Mouse (Mus musculus) intestine, embryonic 16.5 days (tissue): Measurements from ENCODE around the gene Gm813. TPM values are rescaled to one million over a fixed set of nuclear protein-coding genes. Genes with fewer than 3 reads are reported as not detected.

Source experiments
- ATAC-seq: fragments of 200-750 bp; cut with Nextera tagmentation; 2 replicates; pipeline ENCODE4 v1.8.0; 2017; ENCODE audit warnings: moderate TSS enrichment, moderate library complexity
- H3K27ac ChIP-seq: fragments of 300-500 bp; sonication (generic); 2 replicates; pipeline ENCODE4 v1.5.1; 2014; ENCODE audit warnings: mild to moderate bottlenecking, low read length
- H3K27me3 ChIP-seq: fragments of 300-500 bp; sonication (generic); replicated peaks from 2 replicates; pipeline ENCODE4 v1.6.1; 2014; ENCODE audit warnings: low read length, control low read depth, mixed read lengths; ENCODE audit not compliant: control insufficient read depth, insufficient read depth
- H3K36me3 ChIP-seq: fragments of 300-500 bp; sonication (generic); 2 replicates; pipeline ENCODE4 v1.6.1; 2014; ENCODE audit warnings: low read length, control low read depth; ENCODE audit not compliant: control insufficient read depth, insufficient read depth
- H3K4me1 ChIP-seq: fragments of 300-500 bp; sonication (generic); 2 replicates; pipeline ENCODE4 v1.6.1; 2014; ENCODE audit warnings: low read length, control low read depth, mixed read lengths; ENCODE audit not compliant: control insufficient read depth, insufficient read depth
- H3K4me2 ChIP-seq: fragments of 300-500 bp; sonication (generic); 2 replicates; pipeline ENCODE4 v1.6.1; 2014; ENCODE audit warnings: low read depth, low read length, control low read depth
- H3K4me3 ChIP-seq: fragments of 300-500 bp; sonication (generic); 2 replicates; pipeline ENCODE4 v1.5.1; 2014; ENCODE audit warnings: mild to moderate bottlenecking, low read length
- H3K9ac ChIP-seq: fragments of 300-500 bp; sonication (generic); 2 replicates; pipeline ENCODE4 v1.6.1; 2014; ENCODE audit warnings: low read depth, low read length
- H3K9me3 ChIP-seq: fragments of 300-500 bp; sonication (generic); 2 replicates; pipeline ENCODE4 v1.6.1; 2016; ENCODE audit warnings: low read length, control low read depth; ENCODE audit not compliant: control insufficient read depth
- WGBS: fragments of 180-500 bp; shearing (Covaris S2); extraction: QIAGEN DNeasy Blood & Tissue Kit; methylation state at CpG from one replicate; pipeline ENCODE4 v1.1.7; 2014; 5-methylcytosine and 5-hydroxymethylcytosine counted together
- polyA plus RNA-seq: library from polyadenylated mRNA; unstranded; fragments of >200 nt; fragmentation: Nextera tagmentation; extraction: Ambion mirVana; gene quantifications from 2 replicates; pipeline ENCODE4 v1.2.1, GENCODE M21; 2015

Gene Gm813
- polyA plus RNA-seq, 1 experiment from 2014 or later, result not detected

- no peak overlapping the region for H3K4me3 ChIP-seq
- no peak for ATAC-seq
- H3K4me2 ChIP-seq, result no peak overlapping the region
- H3K27me3 ChIP-seq, result no peaks in the 10 kb centered on the region
- H3K27ac ChIP-seq, result no peak overlapping the region
- H3K36me3 ChIP-seq, result no peaks in the 10 kb centered on the region
- 76% methylated on average over 3 of the region's 3 CpGs for whole genome bisulfite sequencing
- no peaks in the 10 kb centered on the region for H3K4me1 ChIP-seq
- H3K9ac ChIP-seq, result no peak overlapping the region
- no peaks in the 10 kb centered on the region for H3K9me3 ChIP-seq
These were observed 5.6 kb upstream of the Gm813 start for GRCm38 (mm10) chr16:58622377-58622776.

GRCm38 (mm10) chr16:58617346-58617745 lies 568 bp upstream of the Gm813 start:
- H3K4me2 ChIP-seq, result no peak overlapping the region
- no peaks in the 10 kb centered on the region for H3K9me3 ChIP-seq
- H3K36me3 ChIP-seq, result no peaks in the 10 kb centered on the region
- no peak overlapping the region for H3K4me3 ChIP-seq
- H3K27me3 ChIP-seq, result no peaks in the 10 kb centered on the region
- no peak overlapping the region for H3K27ac ChIP-seq
- no peak overlapping the region for H3K9ac ChIP-seq
- ATAC-seq, result no peak
- H3K4me1 ChIP-seq, result no peaks in the 10 kb centered on the region

- Histone ChIP-seq H3K36me3 (no peaks in the 10 kb centered on the region), H3K27ac (no peak overlapping the region), H3K4me1 (no peaks in the 10 kb centered on the region), H3K9me3 (no peaks in the 10 kb centered on the region), H3K27me3 (no peaks in the 10 kb centered on the region), H3K4me2 (no peak overlapping the region), H3K9ac (no peak overlapping the region), H3K4me3 (no peak overlapping the region)
- ATAC-seq, result peak; percentile 66
- WGBS, result 66% methylated on average over 3 of the region's 3 CpGs
These were observed 3.8 kb downstream of the Gm813 start for GRCm38 (mm10) chr16:58612969-58613368.

- Histone ChIP-seq H3K4me3 (no peak overlapping the region), H3K9me3 (no peaks in the 10 kb centered on the region), H3K27ac (no peak overlapping the region), H3K36me3 (no peaks in the 10 kb centered on the region), H3K4me1 (no peaks in the 10 kb centered on the region), H3K4me2 (no peak overlapping the region), H3K9ac (no peak overlapping the region), H3K27me3 (no peaks in the 10 kb centered on the region)
- 49% methylated on average over 5 of the region's 5 CpGs for WGBS
- ATAC-seq, result no peak
These were observed 9.7 kb downstream of the Gm813 start for GRCm38 (mm10) chr16:58607101-58607500.

GRCm38 (mm10) chr16:58604680-58605079 lies 12.1 kb downstream of the Gm813 start:
- Histone ChIP-seq H3K4me3 (no peak overlapping the region), H3K4me2 (no peak overlapping the region), H3K27ac (no peak overlapping the region), H3K27me3 (no peaks in the 10 kb centered on the region), H3K9ac (no peak overlapping the region), H3K36me3 (no peaks in the 10 kb centered on the region), H3K4me1 (no peaks in the 10 kb centered on the region), H3K9me3 (no peaks in the 10 kb centered on the region)
- no peak for ATAC-seq

GRCm38 (mm10) chr16:58603831-58604230 lies 12.9 kb downstream of the Gm813 start:
- Histone ChIP-seq H3K27me3 (no peaks in the 10 kb centered on the region), H3K4me2 (no peak overlapping the region), H3K9ac (no peak overlapping the region), H3K9me3 (no peaks in the 10 kb centered on the region), H3K4me3 (no peak overlapping the region), H3K36me3 (no peaks in the 10 kb centered on the region), H3K27ac (no peak overlapping the region), H3K4me1 (no peaks in the 10 kb centered on the region)
- 69% methylated on average over 2 of the region's 2 CpGs for WGBS
- ATAC-seq, result no peak

- Histone ChIP-seq H3K4me1 (no peaks in the 10 kb centered on the region), H3K4me3 (no peak overlapping the region), H3K9ac (no peak overlapping the region), H3K27ac (no peak overlapping the region), H3K36me3 (no peaks in the 10 kb centered on the region), H3K4me2 (no peak overlapping the region), H3K9me3 (no peaks in the 10 kb centered on the region), H3K27me3 (no peaks in the 10 kb centered on the region)
- no peak for ATAC-seq
- 88% methylated on average over 6 of the region's 6 CpGs for WGBS
These were observed 15.9 kb downstream of the Gm813 start for GRCm38 (mm10) chr16:58600846-58601245.

GRCm38 (mm10) chr16:58591299-58591698 lies 25.5 kb downstream of the Gm813 start:
- H3K9me3 ChIP-seq, result no peaks in the 10 kb centered on the region
- peak; percentile 63; the same call in 1 of the 2 replicates for ATAC-seq
- no peaks in the 10 kb centered on the region for H3K36me3 ChIP-seq
- no peaks in the 10 kb centered on the region for H3K27me3 ChIP-seq
- H3K27ac ChIP-seq, result no peak overlapping the region
- WGBS, result 64% methylated on average over 3 of the region's 3 CpGs
- no peak overlapping the region for H3K9ac ChIP-seq
- H3K4me1 ChIP-seq, result no peaks in the 10 kb centered on the region
- no peak overlapping the region for H3K4me2 ChIP-seq
- H3K4me3 ChIP-seq, result no peak overlapping the region

GRCm38 (mm10) chr16:58589444-58589843 lies 27.3 kb downstream of the Gm813 start:
- H3K4me3 ChIP-seq, result no peak overlapping the region
- H3K9me3 ChIP-seq, result no peaks in the 10 kb centered on the region
- no peaks in the 10 kb centered on the region for H3K36me3 ChIP-seq
- no peak overlapping the region for H3K27ac ChIP-seq
- no peak for ATAC-seq
- H3K4me1 ChIP-seq, result no peaks in the 10 kb centered on the region
- no peaks in the 10 kb centered on the region for H3K27me3 ChIP-seq
- H3K4me2 ChIP-seq, result no peak overlapping the region
- no peak overlapping the region for H3K9ac ChIP-seq

GRCm38 (mm10) chr16:58573949-58574722 lies 42.6 kb downstream of the Gm813 start:
- Histone ChIP-seq H3K9me3 (no peaks in the 10 kb centered on the region), H3K27me3 (no peaks in the 10 kb centered on the region), H3K4me3 (no peak overlapping the region), H3K36me3 (no peaks in the 10 kb centered on the region), H3K4me2 (no peak overlapping the region), H3K4me1 (no peaks in the 10 kb centered on the region), H3K27ac (peak overlapping the region; percentile 1), H3K9ac (no peak overlapping the region)
- WGBS, result 72% methylated on average over 6 of the region's 6 CpGs
- peak; percentile 97 for ATAC-seq
